Mouse (Mus musculus): ENCODE results near the gene Gdf15.
"Not testable (repeated sequence)": the region's sequence is repeated elsewhere in the genome, so short reads cannot be mapped to it uniquely, and the experiment has no call there.

Gene Gdf15

DNA sequence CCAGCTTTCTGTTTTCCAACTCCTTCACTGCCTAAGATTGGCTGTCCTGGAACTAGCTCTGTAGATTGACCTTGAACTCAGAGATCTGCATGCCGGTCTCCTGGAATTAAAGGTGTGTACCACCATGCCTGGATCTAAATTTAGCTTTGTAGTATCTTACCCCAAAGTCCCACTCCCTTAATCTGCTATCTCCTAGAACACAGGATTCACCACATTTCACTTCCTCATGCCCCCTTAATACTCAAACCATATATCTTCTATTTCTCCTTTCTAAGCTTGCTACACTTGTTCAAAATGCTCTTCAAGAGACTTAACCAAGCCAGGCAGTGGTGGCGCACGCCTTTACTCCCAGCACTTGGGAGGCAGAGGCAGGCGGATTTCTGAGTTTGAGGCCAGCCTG lies 44.3 kb downstream of the Gdf15 start:
- DNase-seq (ENCODE audit: low spot score in 2 of 2) = not testable (repeated sequence)

DNA sequence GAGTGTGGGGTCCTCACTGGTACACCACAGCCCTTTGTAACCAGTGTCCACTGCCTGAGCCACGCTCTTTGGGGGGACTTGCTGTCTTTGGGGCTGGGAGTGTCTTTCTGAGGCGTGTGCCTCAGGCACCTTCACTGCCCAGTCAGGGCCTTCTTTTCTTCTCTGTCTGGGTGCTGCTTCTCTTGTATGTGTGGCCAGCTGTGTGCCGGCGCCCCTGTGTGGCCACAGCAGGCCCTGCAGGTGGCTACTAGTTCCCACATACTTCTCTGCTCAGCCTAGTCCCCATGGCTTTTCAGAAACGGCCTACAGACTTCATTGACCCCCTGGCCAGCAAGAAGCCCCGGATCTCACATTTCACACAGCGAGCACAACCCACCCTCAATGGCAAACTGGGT lies 47.0 kb downstream of the Gdf15 start:
- peak in 1 of 2 experiments; percentile 59 for DNase-seq (ENCODE audit: low spot score in 2 of 2)

DNA sequence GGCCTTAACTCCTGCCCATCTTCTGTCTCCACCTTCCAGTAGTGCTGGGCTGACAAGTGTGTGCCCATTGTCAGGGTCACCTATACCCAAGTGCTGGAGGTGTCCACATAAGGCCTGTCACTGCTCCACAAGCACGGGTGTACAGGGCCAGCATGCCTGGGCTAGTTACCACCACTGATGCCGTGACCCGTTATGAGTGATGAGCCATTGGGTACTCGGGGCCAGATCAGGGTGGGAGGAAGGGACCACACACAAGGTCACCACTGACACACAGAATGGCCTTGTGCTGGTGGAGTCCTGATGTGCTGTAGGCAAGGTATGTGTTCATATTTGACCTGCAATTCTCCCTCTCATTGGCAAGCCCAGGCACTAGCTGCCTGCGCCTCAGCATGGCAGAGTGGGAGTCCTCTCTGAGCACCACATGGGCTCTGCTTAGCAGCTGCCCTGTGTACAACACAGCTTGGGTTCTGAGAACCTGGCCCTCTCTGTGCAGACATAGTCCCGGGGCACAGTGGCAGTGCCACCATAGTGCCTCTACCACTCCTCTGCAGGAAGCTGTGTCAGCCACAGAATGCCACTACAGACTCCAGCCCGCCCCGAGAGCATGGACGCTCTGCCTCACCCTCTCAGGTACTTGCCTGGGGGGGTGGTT lies 47.5 kb downstream of the Gdf15 start:
- no peak for DNase-seq (ENCODE audit: low spot score in 2 of 2)

DNA sequence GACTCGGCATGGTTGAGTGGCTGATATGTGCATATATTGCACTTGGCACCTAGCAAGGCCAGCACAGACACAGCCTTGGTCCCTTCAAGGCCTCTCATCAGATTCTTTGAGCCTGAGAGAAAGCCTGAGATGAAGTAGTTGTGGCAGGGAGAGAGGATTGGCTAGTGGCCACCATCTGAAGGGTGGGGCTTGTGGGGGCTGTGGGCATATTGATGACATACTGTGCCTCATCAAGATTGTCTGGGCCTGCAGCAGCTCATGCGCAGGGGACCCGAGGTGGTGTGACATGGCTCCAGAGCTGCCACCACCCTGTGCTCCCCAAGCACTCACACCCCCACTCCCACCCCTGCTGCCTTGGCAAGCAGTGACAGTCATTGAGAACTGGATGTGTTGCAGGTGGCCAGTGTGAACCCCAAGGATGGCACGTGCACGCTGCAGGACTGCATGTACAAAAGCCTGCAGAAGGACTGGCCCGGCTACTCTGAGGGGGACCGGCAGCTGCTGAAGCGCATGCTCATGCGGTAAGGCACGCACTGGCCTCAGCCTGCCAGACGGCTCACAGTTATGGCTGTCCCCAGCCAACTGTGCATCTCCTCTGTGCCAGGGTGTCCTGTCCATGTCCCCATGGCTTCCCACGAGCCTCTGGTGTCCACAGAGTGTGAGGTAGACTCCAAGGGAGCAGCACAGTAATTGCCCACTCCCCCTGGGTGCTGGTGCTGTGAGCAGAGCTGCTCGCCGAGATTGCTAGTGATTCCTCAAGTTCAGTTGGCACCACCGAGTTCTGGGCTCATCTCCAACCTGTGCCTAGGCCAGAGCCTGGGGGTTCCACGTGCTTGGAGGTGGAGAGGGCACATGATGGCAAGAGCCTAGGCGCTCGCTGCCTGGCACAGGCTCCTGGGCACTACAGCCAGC lies 48.5 kb downstream of the Gdf15 start:
- DNase-seq (ENCODE audit: low spot score in 2 of 2) = no peak

Measured in natural killer cell, adult 2 months (primary cell).